Mouse (Mus musculus) intestine, postnatal 0 days (tissue): ENCODE data around the gene Epo. TPM values are rescaled to one million over a fixed set of nuclear protein-coding genes. Genes with fewer than 3 reads are reported as not detected.

ENCODE experiments used
- ATAC-seq: fragments of 200-750 bp; cut with Nextera tagmentation; 2 replicates; pipeline ENCODE4 v1.8.0; 2017; ENCODE audit warnings: mild to moderate bottlenecking, moderate TSS enrichment, moderate library complexity
- H3K27ac ChIP-seq: fragments of 300-500 bp; sonication (generic); 2 replicates; pipeline ENCODE4 v1.5.1; 2014; ENCODE audit warnings: mild to moderate bottlenecking, low read depth, low read length, moderate library complexity
- H3K27me3 ChIP-seq: fragments of 300-500 bp; sonication (generic); replicated peaks from 2 replicates; pipeline ENCODE4 v1.6.1; 2014; ENCODE audit warnings: low read length, mixed read lengths; ENCODE audit not compliant: control insufficient read depth, insufficient read depth
- H3K36me3 ChIP-seq: fragments of 300-500 bp; sonication (generic); 2 replicates; pipeline ENCODE4 v1.6.1; 2014; ENCODE audit warnings: mild to moderate bottlenecking, moderate library complexity; ENCODE audit not compliant: control insufficient read depth, insufficient read depth
- H3K4me1 ChIP-seq: fragments of 300-500 bp; sonication (generic); replicated peaks from 2 replicates; pipeline ENCODE4 v1.6.1; 2014; ENCODE audit warnings: antibody characterized with exemption, low read length, mixed read lengths; ENCODE audit not compliant: control insufficient read depth, insufficient read depth
- H3K4me2 ChIP-seq: fragments of 300-500 bp; sonication (generic); replicated peaks from 2 replicates; pipeline ENCODE4 v1.6.1; 2014; ENCODE audit warnings: low read depth, mild to moderate bottlenecking, moderate library complexity
- H3K4me3 ChIP-seq: fragments of 300-500 bp; sonication (generic); 2 replicates; pipeline ENCODE4 v1.5.1; 2014; ENCODE audit warnings: low read depth, low read length
- H3K9ac ChIP-seq: fragments of 300-500 bp; sonication (generic); 2 replicates; pipeline ENCODE4 v1.6.1; 2014; ENCODE audit warnings: mild to moderate bottlenecking, low read depth, low read length
- H3K9me3 ChIP-seq: fragments of 300-500 bp; sonication (generic); 2 replicates; pipeline ENCODE4 v1.6.1; 2016; ENCODE audit warnings: mixed run types; ENCODE audit not compliant: control insufficient read depth
- CTCF ChIP-seq: sonication (generic); IDR thresholded peaks from 2 replicates; pipeline ENCODE4 v1.5.1; 2016; ENCODE audit warnings: low read depth, mild to moderate bottlenecking, control low read depth, antibody characterized with exemption, moderate library complexity
- WGBS: fragments of 180-500 bp; shearing (Covaris S2); extraction: QIAGEN DNeasy Blood & Tissue Kit; methylation state at CpG from one replicate; pipeline ENCODE4 v1.1.7; 2014; 5-methylcytosine and 5-hydroxymethylcytosine counted together
- polyA plus RNA-seq: library from polyadenylated mRNA; unstranded; fragments of >200 nt; fragmentation: Nextera tagmentation; extraction: Ambion mirVana; gene quantifications from 2 replicates; pipeline ENCODE4 v1.2.1, GENCODE M21; 2015

The Epo gene
- polyA plus RNA-seq, 1 experiment from 2014 or later: not detected

DNA sequence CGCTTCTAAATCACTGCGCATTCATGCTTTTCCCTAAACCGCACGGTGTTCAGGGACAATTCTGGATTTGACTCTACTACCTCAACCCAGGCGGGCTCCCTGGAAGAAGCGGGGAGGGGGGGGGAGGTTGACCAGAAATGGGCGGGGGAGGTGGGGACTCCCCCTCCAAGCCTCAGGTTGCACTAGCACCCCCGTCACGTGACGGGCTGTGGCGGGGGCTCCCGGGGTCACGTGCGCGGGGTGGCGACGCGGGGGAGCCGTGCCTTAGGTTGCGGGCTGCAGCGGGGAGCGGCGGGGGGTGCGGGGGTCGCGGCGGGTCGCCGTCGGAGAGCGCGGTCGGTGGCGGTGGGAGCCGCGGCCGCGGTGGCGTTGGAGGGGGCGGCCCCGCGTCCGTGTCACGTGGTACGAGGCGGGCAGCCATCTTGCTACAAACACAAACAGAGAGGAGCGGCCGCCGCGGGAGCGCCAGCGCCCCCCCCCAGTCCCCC, 23.0 kb downstream of the Epo start:
- Histone ChIP-seq H3K9me3 (no peaks in the 10 kb centered on the region), H3K4me3 (peak overlapping the region; percentile 95), H3K27me3 (no peaks in the 10 kb centered on the region), H3K4me1 (peaks cover 6% of the 10 kb centered on the region; the same call in 1 of the 2 replicates), H3K36me3 (no peaks in the 10 kb centered on the region), H3K27ac (peak overlapping the region; percentile 87), H3K4me2 (peak overlapping the region; percentile 95), H3K9ac (peak overlapping the region; percentile 99)
- no peak for TF ChIP-seq CTCF
- WGBS: under 1% methylated on average over 36 of the region's 52 CpGs
- ATAC-seq: peak; percentile 74

DNA sequence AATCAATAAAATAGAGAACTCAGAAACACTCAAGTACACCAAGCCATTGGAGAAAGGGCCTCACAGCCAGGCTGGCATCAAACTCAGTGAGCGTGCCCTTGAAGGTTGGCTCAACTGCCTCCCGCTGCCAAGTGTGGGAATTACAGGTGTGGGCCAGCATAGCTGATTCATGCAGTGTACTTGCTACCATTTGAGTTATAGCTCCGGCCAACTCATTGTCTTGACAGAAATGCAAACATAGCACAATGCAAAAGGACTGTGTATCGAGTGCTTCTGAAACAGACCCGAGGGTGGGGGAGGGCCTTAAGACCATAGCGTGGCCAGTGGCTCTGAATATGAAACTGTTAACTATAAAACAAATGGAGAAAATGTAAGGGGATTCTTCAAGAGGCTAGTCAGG, 29.0 kb downstream of the Epo start:
- no peak overlapping the region for H3K4me3 ChIP-seq
- H3K27me3 ChIP-seq: no peaks in the 10 kb centered on the region
- ATAC-seq: no peak
- no peak overlapping the region for H3K27ac ChIP-seq
- H3K4me1 ChIP-seq: no peaks in the 10 kb centered on the region
- H3K36me3 ChIP-seq: no peaks in the 10 kb centered on the region
- H3K9ac ChIP-seq: no peak overlapping the region
- no peak overlapping the region for H3K4me2 ChIP-seq
- TF ChIP-seq CTCF: peak; percentile 53
- no peaks in the 10 kb centered on the region for H3K9me3 ChIP-seq
- 76% methylated on average over 6 of the region's 6 CpGs for WGBS

DNA sequence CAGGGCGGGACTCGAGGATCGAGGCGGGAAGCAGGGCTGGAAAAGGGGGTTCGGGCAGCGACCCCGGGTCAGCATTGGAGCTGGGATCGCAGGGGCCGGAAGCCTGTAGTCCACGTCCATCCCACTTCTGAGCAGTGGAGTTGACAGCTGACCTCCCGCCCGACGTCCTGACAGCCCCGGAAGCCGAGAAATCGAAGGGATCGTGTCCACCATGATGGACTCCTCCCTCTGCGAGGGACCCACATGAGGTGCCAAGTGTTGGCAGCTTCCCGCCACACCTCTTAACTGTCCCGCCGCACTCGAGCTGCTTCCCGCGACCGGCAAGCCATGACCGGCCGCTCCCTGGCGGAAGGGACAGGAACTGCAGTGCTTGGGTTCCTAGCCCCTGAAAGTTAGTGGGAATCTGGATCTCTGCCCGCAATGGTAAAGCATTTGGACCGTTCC, 30.4 kb downstream of the Epo start:
- H3K27ac ChIP-seq: peak overlapping the region; percentile 97
- no peaks in the 10 kb centered on the region for H3K27me3 ChIP-seq
- no peaks in the 10 kb centered on the region for H3K36me3 ChIP-seq
- TF ChIP-seq CTCF: peak; percentile 97
- peak overlapping the region; percentile 28; the same call in 1 of the 2 replicates for H3K9ac ChIP-seq
- peak overlapping the region; percentile 72 for H3K4me2 ChIP-seq
- no peaks in the 10 kb centered on the region for H3K4me1 ChIP-seq
- H3K9me3 ChIP-seq: no peaks in the 10 kb centered on the region
- H3K4me3 ChIP-seq: peak overlapping the region; percentile 73
- ATAC-seq: peak; percentile 89
- WGBS: under 1% methylated on average over 30 of the region's 30 CpGs

DNA sequence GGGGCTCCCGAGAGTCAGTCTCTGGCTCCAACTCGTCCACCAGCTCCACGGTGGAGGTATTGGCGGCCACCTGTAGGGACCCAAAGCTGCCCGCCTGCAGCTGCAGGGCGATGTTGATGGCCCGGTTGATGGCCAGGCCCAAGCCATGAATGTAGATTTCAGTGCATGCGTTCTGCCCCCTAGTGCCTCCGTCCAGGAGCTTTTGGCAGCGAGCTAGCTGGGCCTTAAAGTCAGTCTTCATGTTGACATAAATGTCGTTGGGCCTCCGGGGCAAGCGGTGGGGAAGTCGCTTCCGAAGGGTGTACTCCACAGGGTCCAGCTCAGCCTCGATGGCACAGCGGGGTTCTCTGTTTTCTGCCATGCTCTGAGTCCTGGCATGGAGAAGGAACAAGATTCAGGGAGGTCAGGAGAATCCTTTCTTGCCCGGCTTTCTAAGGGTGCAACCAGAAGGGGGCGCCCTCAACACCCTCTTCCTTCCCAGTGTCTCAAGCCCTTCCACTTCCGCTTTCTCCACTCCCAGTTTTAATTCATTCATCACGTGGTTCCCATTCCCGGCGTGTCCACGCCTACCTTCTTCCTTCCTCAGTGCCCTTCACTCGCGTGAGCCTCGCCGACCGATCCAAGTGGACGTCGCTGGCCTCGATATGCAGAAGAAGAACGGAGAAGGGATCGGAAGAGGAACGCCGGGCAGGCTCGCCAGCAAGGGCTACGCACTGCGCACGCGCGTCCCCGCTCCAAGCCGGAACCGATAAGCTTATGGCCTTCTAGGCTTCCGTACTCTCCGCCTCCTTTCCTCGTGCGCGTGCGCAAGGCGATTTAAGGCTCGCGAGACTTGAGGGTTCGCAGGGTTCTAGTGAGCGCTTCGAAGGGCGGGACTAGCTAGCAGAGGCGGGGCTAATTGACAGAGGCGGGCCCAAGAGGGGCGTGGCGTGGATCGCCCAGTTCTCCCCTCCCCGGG, 31.1 kb downstream of the Epo start, which contains the start of gene Pop7:
Gene Pop7, minus strand, starts transcription at position 810 of the 958 bp plus-strand sequence.
- Histone ChIP-seq H3K4me3 (peak within 1 kb of the TSS; percentile 73), H3K4me2 (peak within 1 kb of the TSS; percentile 72), H3K27ac (peak within 1 kb of the TSS; percentile 97), H3K4me1 (no peaks in the 10 kb centered on the region), H3K9ac (peak within 1 kb of the TSS; percentile 69), H3K36me3 (no peaks in the 10 kb centered on the region), H3K9me3 (no peaks in the 10 kb centered on the region), H3K27me3 (no peaks in the 10 kb centered on the region)
- WGBS: 2% methylated on average over 64 of the region's 64 CpGs
- peak; percentile 92 for ATAC-seq
- peak; percentile 90 for TF ChIP-seq CTCF

DNA sequence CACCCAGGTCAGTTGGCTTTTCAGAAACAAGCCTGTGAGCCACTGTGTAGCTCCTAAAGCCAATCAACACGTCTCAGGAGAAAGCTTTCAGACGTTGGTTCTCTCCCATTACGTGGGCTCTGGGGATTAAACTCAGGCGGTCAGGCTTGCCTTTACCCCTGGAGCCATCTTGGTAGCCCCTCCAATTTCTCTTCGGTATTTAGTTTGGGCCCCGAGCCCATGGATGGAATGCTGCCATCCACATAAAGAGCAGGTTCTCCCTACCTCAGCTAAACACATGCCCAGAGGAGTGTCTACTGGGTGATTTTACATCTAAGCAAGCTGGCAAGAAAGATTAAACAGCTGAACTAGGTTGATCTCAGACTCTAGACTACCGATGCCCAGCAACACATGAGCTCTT, 32.9 kb downstream of the Epo start:
- H3K4me3 ChIP-seq: no peak overlapping the region
- 94% methylated on average over 7 of the region's 7 CpGs for WGBS
- no peak for TF ChIP-seq CTCF

DNA sequence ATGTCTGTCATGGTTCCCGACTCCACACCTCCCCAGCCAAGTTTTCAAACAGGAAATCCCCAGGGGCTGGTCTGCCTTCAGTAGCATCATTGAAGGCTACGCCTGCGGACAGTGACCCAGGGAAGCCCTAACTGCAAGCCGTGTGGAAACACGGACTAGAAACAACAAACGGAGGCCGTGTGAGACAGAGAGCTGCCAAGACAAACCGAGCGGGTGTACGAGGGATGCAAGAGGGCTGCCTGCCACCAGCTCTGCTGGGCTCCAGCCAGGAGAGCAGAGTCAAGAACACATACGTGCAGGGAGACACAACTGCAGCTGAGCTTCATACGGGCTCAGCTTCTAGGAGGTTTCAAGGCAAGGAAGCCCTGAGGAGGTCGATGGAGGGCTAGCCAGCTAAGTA, 39.2 kb downstream of the Epo start:
- Histone ChIP-seq H3K27ac (no peak overlapping the region), H3K4me1 (no peaks in the 10 kb centered on the region), H3K9ac (no peak overlapping the region), H3K27me3 (no peaks in the 10 kb centered on the region), H3K4me2 (no peak overlapping the region), H3K9me3 (no peaks in the 10 kb centered on the region), H3K36me3 (no peaks in the 10 kb centered on the region), H3K4me3 (no peak overlapping the region)
- WGBS: 66% methylated on average over 13 of the region's 13 CpGs
- no peak for TF ChIP-seq CTCF
- ATAC-seq: no peak

More for the DNA sequence above, 32.9 kb downstream of the Epo start:
- H3K27me3 ChIP-seq: no peaks in the 10 kb centered on the region
- no peak overlapping the region for H3K4me2 ChIP-seq
- no peaks in the 10 kb centered on the region for H3K9me3 ChIP-seq
- no peaks in the 10 kb centered on the region for H3K36me3 ChIP-seq
- no peak overlapping the region for H3K27ac ChIP-seq
- H3K9ac ChIP-seq: no peak overlapping the region
- ATAC-seq: no peak
- no peaks in the 10 kb centered on the region for H3K4me1 ChIP-seq
